Mouse (Mus musculus) A20 (cell line): Measurements from ENCODE around the gene Pcif1.
A peak's percentile ranks its signal among the peaks of the same experiment; 100 is the strongest.

ENCODE experiments used
- DNase-seq: peaks from one replicate; pipeline ENCODE4 v3.0.0-alpha.2; 2011; ENCODE audit warnings: low read depth, low spot score

Gene Pcif1

DNA sequence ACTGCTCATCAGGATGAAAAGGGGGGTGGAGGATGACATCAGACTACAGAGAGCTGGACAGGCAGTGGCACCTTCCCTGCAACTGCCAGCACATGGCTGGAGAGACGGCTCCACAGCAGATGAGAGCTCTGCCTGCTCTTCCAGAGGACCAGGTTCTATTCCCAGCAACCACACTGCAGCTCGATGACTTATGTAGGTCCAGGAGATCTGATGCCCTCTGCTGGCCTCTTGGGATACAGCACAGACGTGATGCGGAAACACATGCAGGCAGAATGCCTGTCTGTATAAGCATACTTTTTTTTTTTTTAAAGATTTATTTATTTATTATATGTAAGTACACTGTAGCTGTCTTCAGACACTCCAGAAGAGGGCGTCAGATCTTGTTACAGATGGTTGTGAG is 39.2 kb downstream of the Pcif1 start:
- DNase-seq = peak; percentile 72

DNA sequence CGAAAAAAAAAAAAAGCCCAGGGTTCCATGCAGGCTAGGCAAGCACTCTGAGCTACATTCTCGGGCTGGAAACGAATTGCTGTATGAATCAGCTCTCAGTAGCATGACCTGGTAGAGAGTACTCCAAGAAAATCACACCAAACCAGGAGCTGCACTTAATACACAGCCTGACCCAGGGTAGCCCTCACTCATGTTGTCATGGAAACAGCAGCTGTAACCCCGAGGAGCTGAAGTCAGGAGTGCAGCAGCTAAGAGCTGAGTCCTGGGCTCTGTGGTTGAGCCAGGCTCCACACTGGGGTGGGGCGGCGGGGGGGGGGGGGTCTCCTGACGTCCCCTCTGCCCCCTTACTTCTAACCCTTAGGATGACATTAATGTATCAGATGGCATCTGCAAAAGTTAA is 42.9 kb downstream of the Pcif1 start:
- DNase-seq = no peak

DNA sequence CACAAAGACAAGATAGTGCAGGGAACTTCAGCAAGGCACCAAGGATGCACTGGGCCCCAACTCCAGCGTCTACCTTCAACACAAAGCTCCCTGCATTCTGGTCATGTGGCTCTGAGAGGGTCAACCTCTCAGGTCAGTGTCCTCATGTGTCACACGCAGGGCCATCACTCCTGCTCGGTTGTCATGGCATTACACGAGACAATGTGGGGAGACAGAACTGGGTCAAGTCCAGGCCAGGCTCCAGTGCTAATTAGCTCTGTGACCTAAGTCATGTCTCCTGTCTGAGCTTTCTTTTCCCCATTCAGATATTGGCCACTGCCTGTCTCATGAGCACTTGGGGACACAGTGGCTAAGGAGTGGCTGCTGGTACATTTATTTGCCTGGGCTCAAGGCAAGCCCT is 44.2 kb downstream of the Pcif1 start:
- DNase-seq = no peak

DNA sequence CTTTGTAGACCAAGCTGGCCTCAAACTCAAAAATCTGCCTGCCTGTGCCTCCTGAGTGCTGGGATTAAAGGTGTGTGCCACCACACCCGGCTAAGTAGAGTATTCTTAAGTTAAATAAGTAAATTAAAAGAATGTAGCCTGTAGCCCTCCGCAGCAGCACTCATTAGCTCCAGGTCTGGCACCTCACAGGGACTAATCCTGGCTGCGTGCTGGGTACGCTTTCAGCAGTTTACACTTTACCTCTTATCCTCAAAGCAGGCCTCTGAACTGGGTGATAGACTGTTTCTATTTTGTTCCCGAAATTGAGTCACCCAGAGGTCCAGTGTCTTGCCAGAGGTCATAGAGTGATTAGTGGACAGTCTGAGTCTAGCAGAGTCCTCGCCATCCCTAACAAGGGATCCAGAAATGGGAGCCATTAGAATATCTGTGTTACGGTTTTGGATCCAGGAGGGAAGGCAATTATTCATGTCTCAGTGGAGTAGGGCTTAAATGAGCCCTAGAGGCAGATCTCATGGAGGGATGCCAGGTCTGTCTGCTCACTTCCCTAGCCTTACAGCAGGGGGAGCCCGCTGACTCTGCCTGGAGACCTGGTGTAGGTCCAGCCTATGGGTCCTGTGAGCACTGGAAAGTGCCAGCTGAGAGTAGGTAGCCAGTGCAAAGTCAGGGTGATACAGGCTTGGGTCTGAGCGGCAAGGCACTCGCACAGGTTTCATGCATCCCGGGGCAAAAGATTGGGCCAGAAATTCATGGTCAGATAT is 45.2 kb downstream of the Pcif1 start:
- peak; percentile 80 for DNase-seq

DNA sequence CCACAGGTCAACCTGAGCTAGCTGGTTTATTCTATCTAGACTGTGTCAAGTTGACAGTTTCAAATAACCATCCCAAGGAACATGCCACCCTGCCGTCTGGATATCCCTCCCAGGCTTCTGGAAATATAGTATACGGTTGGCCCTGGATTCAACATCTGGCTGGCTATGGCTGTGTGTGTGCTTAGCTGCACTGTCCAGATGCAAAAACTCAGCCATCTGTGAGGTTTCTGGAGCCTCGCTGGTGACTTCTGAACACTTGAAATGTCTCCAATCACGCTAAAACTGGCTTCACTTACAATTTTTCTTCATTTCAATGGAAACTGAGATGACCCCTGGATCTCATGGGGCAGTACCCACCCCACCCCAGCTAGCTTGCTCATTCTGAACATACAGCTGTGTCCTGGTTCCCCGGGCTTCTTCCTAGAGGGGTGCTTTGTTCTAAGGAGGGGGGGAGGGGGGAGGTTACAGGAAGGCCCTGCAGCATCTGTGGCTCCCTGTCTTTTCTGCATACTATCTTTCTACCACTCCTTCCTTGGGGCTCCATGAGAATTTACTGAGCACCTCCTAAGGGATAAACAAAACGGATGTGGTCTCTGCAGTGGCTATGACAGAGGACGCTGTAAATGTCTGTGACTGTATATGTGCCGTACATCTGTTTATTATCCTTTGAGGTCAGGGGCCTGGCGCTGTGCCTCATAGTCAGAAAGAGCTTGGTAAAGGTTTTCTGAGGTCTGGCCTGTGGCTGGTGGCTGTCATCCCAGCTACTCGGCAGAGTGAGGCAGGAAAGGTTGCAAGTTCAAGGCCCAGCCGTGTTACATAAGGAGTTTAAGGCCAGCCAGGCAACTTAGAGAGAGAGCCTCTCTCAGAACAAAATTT is 51.8 kb downstream of the Pcif1 start:
- no peak for DNase-seq

DNA sequence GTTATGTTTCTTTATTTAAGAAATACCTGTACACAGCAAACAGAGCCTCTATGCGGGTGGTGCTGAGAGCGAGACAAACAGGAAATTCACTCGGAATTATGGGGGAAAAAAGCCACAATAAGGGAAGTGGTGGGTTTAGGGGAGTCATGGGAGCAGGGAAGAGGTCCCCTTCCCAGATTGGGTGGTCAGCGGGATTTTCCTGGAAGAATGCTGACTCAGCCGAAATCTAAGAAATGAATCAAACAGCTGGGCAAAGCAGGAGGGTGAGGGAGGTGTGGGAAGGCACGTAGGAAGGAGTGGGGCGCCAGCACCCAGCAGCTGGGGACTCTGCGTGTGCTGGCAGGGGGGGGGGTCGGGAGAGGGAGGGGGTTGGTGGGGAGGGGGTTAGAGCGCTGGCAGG is 54.4 kb downstream of the Pcif1 start:
- no peak for DNase-seq

DNA sequence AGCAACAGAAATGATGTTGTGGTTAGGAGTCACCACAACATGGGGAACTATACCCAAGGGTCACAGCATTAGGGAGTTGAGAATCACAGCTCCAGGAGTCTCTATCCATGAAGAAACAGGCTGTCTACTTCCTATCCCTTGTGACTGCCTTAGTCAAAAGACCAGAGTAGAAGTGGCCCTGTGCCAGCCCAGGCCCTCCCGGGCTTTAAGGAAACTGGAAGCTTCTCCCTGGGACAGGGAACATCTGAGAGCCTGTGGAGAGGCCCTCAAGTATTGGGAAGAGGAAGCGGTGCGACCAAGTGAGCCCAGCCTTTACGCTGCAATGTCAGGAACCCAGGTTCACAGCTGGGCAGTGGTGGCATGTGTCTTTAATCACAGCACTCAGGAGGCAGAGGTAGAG is 56.9 kb downstream of the Pcif1 start:
- DNase-seq = no peak

DNA sequence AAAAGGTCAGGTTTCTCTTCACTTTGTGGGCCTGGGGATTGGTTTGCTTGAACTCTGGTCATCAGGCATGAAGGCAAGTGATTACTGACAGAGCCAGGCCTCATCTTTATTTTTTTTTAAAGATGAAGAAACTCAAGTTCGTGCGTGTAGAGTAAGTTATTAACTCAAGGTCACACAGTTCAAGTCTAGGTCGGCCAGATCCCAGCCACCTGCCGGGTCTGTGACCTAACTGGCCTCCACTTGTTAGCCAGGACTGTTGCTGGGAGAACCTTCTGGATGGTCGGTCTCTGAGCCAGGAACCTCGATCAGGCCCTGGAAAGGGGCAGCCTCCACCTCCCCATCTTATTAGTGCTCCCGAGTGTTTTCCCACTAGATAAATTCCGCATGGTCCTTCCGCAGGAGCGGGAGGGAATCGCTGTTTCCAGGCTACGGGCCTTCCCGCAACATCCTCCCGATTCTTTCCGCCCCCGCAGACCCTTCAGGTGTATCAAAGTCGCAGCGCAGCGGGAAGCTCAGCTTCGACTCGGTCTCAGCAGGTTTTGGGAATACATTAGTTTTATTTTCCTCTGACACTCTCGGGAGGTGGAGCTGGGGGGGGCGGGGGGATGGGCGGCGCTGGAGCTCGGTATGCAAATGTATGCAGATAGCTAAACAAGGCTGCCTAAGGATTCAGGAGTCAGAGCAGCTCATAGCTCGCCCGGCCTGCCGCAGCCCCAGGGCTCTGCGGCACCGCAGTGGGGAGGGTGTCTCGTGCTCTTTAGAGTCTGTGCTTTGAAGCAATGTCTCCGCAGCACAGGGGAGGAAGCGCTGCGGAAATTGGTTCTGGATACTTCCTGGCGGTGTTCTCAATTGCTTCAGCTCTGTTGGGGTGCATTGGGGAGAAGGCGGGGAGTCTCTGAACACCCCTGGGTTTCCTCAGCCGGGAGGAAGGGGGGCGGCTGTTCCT is 59.3 kb downstream of the Pcif1 start:
- no peak for DNase-seq

DNA sequence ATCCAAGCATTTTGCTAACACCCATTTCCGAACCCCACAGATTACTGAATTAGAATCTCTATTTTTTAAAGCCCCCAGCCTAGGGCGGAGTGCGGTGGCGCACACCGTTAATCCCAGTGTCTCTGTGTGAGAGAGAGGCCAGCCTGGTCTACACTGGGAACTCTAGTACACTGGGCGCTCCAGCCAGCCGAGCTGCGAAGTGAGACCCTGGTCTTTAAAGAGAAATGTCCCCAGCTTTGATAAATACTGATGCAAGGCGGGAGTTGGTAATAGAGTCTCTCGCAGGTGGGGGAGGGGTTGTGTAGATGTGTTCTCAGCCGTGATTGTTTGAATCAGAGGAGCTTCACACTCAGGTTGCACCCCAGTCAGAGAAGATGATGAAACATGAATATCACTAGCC is 60.0 kb downstream of the Pcif1 start:
- no peak for DNase-seq

DNA sequence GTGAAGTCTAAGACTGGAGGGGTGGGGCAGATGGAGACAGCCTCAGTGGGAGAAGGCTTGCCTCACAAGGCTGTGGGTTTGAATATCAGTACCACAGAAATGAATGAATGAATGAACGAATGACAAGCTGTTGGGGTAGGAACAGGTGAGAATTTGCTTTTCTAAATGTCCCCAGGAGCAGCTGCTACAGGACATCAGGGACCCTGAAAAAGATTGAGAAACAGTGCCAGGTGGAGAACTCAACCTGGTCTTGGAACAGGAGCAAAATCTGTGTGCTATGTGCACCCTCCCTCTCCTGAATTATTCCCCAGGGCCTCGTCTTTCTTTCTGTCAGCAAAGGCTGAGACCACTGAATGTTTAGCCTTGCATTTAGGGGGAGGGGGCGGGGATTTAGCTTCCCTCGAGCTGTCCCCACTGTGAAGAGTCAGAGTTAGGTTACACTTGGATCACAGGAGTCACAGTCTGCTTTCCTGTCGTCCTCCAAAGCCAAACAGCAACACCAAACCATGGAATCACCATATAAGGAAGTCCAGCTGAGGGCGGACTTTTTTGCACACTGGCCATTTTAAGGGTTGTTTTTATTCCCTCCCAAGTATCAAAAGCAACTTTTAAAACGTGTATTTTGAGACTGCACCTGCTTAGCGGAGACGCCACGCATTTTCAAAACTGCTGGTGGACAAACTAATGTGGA is 61.2 kb downstream of the Pcif1 start, which contains the start of gene Mmp9:
Gene Mmp9 (plus strand): TSS at position 641 of the 691 bp plus-strand sequence.
- DNase-seq = no peak

DNA sequence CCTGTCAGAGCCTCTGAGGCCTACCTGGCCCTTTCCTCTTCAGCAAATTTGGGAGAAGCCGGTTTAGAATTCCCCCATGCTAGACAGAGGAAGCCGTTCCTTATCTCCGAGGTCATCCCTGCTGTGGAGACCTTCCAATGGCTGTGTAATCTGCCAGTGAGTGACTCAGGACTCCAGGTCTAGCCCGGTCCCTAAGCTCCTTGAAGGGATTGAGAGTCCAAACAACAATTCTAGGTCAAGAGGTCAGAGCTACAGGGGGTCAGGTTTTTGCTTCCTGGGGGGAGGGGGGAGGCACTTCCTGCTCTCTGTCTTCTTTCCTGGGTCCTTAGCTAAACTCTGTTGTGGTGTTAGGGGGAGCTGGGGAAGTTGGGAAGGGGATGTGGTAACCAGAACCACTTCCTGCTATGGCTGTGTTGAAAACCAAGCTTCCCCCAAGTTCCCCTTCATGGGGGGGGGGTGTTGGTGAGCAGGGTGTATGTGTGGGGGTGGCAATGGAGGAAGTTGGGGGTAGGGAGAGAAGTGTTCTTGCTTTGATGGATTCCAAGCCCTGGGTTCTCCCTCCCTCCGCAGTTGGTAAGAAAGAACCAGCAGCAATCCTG is 63.7 kb downstream of the Pcif1 start:
- DNase-seq = peak; percentile 31
